Mouse (Mus musculus) common myeloid progenitor, adult 5-6 weeks (primary cell): ENCODE measurements around the gene Top2a. TPM values are rescaled to one million over a fixed set of nuclear protein-coding genes. Genes with fewer than 3 reads are reported as not detected.

Source experiments
- ATAC-seq: replicated peaks from 2 replicates; pipeline ENCODE4 v1.8.0; 2016; ENCODE audit warnings: low read depth, mild to moderate bottlenecking, moderate TSS enrichment, inconsistent platforms; ENCODE audit not compliant: poor library complexity, severe bottlenecking
- total RNA-seq: library from RNA; stranded (forward); fragments of 200-1000, 187-1606 nt; gene quantifications from 2 replicates; pipeline ENCODE4 v1.2.3, GENCODE M21; 2017

The Top2a gene
- total RNA-seq, 1 experiment from 2014 or later: 650 TPM

DNA sequence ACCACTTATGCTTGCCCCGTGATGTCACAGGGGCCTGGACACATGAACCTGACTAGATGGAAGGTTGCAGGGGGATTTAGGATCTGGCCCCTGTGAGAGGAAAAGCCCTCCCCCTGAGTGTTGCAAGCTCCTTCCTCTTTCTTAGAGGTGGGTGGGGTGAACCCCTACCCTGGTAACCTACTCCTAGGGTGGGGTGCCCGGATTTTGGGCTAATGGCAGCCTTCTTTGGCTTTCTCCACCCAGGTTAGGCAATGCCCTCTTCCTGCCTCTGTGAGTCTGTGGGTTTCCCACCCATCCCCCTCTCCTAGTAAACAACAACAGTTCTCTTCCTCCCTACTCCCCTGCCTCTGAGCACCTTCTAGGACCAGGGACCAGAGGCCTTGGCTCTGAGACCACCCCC lies 71.3 kb downstream of the Top2a start:
- peak; percentile 45 for ATAC-seq

DNA sequence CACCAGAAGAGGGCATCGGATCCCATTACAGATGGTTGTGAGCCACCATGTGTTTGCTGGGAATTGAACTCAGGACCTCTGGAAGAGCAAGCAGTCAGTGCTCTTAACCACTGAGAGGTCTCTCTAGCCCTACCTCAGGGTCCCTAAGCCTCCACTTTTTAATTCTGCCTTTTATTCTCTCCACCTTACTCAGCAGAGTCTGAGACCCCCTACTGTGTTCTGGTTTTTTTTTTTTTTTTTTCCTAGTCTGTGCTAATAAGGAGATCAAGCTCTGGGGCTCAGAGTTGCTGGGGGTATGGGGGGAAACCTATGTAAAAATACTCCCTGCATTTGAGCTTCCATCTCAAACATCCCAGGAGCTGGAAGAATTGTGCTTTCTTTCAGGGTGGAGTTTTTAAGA lies 71.9 kb downstream of the Top2a start:
- ATAC-seq: no peak

DNA sequence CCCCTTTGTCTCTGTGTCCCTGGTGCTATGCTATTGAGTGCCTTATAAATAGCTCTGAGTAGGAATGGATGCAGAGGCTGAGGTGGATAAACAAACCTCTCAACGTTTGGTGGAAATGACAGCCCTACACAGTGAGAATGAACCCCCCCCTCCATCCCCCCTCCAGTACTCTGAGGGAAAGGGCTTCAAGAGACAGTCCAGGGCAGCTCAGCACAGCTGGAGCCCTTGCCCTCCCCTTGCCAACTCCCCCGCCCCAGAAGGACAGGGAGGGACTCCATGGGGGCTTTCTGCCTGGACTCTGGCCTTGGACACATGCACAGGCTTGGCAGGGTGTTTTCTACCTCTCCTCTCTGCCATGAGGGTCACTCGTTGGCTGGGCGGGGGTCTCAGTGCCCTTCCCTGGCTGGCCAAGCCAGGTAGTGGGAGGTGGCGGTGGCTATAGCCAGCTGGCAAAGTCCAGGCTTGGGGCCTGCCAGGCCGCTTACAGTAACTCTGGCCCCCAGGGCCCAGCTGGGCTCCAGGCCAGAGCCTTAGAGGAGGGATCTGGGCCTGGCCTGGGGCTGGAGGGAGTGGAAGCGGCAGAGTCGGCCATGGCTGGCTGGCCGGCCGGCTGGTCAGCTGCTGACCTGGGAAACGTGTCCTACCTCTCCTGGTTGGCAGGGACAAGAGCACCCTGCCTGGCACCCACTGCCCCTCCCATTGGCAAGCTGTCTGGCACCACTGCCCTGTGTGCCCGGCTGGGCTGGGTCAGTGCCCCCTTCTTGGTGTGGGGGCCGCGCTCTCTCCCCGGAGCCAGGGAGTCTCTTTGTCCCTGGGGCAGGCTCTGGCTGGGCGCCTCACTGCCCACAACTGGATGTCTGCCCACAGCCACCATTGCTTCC lies 72.7 kb downstream of the Top2a start:
- ATAC-seq: no peak

DNA sequence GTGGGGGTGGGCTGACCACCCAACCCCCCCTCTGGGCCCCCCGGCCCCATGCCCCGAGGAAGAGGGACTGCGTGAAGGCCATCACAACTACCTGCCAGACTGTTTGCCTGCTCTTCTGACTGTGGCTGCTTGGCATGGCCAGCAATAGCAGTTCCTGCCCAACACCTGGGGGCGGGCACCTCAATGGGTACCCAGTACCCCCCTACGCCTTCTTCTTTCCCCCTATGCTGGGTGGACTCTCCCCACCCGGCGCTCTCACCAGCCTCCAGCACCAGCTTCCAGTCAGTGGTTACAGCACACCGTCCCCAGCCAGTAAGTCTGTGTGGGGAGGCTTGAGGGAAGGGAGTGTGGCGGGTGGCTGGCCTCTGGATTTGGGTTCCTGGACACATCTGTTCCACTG lies 73.5 kb downstream of the Top2a start:
- ATAC-seq: no peak

DNA sequence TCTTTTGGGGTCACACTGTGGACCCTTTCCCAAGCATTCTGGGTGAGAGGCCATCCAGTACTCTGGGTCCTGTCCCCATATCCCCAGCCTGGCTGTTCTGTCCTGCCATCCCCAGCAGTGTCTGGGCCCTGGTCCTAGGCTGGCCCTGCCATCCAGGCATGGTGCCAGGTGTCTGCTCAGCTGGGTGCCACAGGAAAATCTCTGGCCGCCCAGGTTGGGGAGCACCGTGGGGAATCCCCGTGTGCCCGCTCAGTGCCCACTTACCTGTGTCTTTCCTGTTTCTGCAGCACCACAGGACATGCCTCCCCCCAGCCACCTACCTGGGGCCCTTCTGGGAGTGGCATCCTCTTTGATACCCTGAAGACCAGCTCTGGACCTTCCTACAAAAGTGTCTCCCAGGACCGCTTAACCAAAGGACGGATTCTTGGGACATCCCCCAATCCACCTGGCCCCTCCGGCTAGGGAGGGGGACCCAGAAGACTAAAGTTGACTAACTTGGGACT lies 74.0 kb downstream of the Top2a start:
- ATAC-seq: no peak

DNA sequence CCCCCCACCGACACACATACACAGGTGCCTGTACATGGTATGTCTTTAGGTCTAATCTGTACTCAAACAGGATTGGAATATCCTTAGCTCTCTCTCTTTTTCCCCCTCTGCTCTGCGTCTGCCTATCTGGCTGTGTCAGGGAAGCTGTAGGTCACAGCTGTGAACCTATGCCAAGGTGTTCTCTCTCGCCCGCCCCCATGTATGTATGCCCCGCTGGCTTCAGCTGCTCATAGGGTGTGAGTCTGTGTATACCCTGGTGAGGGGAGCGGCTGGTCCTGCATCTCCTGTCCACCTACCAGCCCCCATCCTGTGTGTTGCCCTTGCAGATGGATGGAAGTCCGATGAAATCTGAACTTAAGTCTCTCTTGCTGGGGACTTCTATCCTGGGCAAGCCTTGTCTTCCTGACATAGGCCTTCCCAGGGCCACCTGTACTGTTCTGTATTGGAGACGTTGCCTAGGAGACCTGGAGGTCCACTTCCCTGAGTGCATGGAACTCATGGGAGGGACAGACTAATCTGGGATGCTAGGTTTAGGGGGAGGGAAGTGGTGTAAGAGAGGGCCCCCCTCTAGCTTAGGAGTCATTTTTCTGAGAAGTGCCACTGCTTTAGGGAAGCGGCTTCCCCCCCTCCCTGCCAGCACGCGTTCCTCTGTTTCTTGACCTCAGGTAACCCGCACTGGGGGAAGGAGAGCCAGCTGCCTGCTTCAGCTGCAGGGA lies 74.6 kb downstream of the Top2a start:
- ATAC-seq: peak; percentile 16; the same call in 1 of the 2 replicates

DNA sequence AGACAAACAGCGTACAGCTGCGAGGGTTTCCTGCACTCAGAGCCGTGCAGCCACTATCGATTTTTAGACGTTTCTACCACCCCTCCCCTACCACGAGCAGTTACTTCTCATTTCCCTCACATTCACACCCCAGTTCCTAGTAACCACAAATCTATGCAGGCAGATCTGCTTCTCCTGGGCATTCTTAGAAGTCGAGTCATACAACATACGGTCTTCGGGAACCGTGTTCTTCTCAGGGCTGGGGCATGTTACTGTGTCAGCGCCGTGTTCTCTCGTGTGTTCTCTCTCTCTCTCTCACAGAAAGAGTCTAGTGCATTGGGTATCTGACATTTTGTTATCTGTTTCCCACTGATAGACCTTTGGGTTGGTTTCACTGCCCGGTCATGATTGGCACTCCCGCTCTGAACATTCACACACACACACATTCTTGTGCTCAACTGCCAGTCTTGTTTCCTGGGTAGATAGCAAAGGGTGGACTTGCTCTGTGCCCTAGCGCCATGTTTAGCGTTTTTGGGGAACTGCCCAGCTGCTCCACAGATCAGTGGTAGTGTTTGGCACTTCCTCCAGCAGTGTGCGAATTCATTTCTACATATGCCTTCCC lies 75.9 kb downstream of the Top2a start:
- ATAC-seq: peak; percentile 50

DNA sequence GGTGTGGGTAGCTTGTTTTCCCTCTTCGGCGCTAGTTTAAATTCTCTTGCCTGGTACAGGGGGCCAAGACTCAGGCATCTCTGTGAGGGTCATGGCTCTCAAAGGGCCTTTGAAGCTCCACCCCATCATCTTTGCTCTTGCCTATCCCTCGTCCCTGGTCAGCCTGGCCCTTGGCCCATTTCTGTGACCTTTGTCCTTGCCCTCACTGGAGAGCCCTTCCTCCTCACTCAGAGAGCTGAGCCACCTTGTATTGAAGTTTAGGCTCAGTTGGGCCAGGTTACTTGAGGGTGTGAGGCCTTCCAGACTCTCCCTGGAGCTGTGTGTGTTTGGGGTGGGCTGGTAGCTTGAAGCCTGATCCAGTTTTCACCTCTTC lies 78.4 kb downstream of the Top2a start:
- no peak for ATAC-seq

DNA sequence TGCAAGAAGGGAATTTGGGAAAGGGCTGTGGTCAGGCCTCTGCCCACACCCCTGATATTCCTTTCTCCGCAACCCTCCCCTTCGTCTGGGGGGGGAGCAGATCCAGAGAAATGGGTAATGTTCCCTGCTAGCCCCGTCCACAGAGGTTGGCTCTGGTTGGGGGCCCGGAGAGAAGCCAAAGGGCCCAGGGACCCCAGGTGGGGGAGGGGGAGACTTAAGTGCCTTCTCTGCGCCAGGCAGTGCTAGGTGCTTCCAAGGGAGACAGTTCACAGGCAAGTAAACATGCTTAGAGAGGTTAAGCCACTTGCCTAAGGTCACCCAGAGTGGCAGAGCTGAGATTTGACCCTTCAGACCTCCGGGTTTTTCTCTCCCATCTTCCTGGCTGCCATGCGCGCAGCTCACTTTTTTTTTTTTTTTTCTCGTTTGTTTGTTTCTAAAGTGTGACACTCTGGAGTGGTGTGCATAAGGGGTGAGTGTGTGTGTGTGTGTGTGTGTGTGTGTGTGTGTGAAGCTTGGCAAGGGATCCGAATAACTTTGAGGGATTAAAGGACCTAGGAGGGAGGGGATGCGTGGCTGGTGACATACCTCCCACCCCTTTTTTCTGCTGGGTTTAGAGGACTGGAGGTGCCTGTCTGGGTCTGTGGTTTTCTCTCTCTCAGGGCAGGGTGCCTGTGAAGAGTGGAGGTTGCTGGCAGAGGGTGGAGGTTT lies 78.9 kb downstream of the Top2a start:
- no peak for ATAC-seq

DNA sequence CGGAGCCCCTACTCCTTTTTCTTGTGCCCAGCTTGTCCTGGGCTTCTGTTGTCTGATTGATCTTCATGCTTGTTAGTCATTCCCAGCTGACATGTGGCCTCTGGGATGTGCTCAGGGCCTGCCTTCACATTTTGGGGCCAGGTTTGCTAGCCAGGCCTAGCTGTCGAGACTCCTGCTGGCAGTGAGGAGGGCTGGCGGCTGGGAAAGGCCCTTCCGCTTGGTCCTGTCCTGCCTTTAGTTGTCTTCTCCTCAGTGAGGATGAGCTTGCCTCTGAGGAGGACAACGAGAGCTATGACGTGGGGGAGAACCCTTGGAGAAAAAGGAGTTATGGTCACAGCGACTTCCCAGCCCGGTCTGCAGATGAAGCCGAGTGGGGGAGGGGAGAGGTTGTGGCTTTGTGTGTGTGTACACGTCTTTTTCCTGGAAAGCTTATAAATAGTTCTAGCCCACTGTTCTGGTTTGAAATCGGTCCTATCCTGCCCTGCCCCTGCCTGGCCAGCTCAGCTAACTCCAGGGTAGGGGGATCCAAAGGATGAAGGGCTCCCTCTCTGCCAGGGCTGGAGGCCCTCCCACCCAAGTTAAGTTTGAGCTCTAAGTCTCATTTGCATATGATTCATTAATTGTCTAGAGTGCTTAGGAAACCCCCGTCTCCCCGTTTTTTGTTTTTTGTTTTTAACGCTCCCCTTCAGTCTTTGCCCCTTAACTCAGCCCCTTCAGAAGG lies 80.1 kb downstream of the Top2a start:
- no peak for ATAC-seq

Other genes with a start within 250 kb of the Top2a start
- gene Nr1d1, start 248.9 kb downstream of the Top2a start, total RNA-seq: 0.58 and 1.6 TPM in 2 replicates
- gene Msl1, start 228.7 kb downstream of the Top2a start, total RNA-seq: 72.8 and 88.2 TPM in 2 replicates
- gene Casc3, start 219.3 kb downstream of the Top2a start, total RNA-seq: 39.5 and 46.5 TPM in 2 replicates
- gene Rapgefl1, start 187.4 kb downstream of the Top2a start, total RNA-seq: 0.53 and 0.64 TPM in 2 replicates
- 4.6 and 6.4 TPM in 2 replicates for gene Wipf2, start 160.6 kb downstream of the Top2a start, total RNA-seq
- gene Cdc6, start 116.4 kb downstream of the Top2a start, total RNA-seq: 41.1 and 47.2 TPM in 2 replicates
- 1.2 and 5.6 TPM in 2 replicates for gene Rara, start 96.4 kb downstream of the Top2a start, total RNA-seq
- not detected in 2 replicates for gene Gjd3, start 41.2 kb downstream of the Top2a start, total RNA-seq
- 177 and 183 TPM in 2 replicates for gene Igfbp4, start 17.1 kb upstream of the Top2a start, total RNA-seq
- gene Tns4, start 65.1 kb upstream of the Top2a start, total RNA-seq: 0.68 and 1.0 TPM in 2 replicates
- gene Ccr7, start 130.9 kb upstream of the Top2a start, total RNA-seq: not detected in 2 replicates
- gene Smarce1, start 206.8 kb upstream of the Top2a start, total RNA-seq: 222 and 341 TPM in 2 replicates
- gene Krt222, start 219.9 kb upstream of the Top2a start, total RNA-seq: not detected in 2 replicates